Mouse (Mus musculus) MEL (cell line): ENCODE results near the gene Unc93a2.
"Not testable (repeated sequence)": the region's sequence is repeated elsewhere in the genome, so short reads cannot be mapped to it uniquely, and the experiment has no call there.

Source experiments
- CTCF ChIP-seq, 3 experiments: IDR thresholded peaks in 2 of 3; conservative IDR thresholded peaks in 1 of 3; 2 replicates each; pipeline ENCODE4 v1.5.1; 2011 to 2012; ENCODE audit warnings: low read length in 3 of 3, low read depth in 2 of 3, mild to moderate bottlenecking in 2 of 3, improper control_type of control experiment in 1 of 3, inconsistent platforms in 1 of 3, mixed read lengths in 1 of 3, moderate library complexity in 1 of 3; ENCODE audit not compliant: control insufficient read depth in 1 of 3, insufficient read depth in 1 of 3, poor library complexity in 1 of 3, severe bottlenecking in 1 of 3
- E2F4 ChIP-seq: IDR thresholded peaks from 2 replicates; pipeline ENCODE4 v1.6.1; 2011; ENCODE audit warnings: low read depth, low read length, improper control_type of control experiment, borderline replicate concordance
- EP300 ChIP-seq, 2 experiments: IDR thresholded peaks; 2 replicates each; pipeline ENCODE4 v1.6.1; 2011; ENCODE audit warnings: improper control_type of control experiment in 2 of 2, low read length in 2 of 2, low read depth in 1 of 2, mild to moderate bottlenecking in 1 of 2
- GATA1 ChIP-seq: IDR thresholded peaks from 2 replicates; pipeline ENCODE4 v1.6.1; 2011; ENCODE audit warnings: low read depth, low read length, improper control_type of control experiment
- HCFC1 ChIP-seq: IDR thresholded peaks from 2 replicates; pipeline ENCODE4 v1.6.1; 2012; ENCODE audit warnings: low read depth, mild to moderate bottlenecking, inconsistent platforms, low read length, improper control_type of control experiment, moderate library complexity
- MAX ChIP-seq: IDR thresholded peaks from 2 replicates; pipeline ENCODE4 v1.6.1; 2011; ENCODE audit warnings: low read length, improper control_type of control experiment
- POLR2A ChIP-seq, 2 experiments: IDR thresholded peaks; 2 replicates each; pipeline ENCODE4 v1.6.1; 2011 to 2012; ENCODE audit warnings: low read length in 2 of 2, mild to moderate bottlenecking in 2 of 2, control low read depth in 1 of 2, improper control_type of control experiment in 1 of 2, low read depth in 1 of 2, moderate library complexity in 1 of 2; ENCODE audit not compliant: control insufficient read depth in 1 of 2, insufficient read depth in 1 of 2, poor library complexity in 1 of 2
- USF1 ChIP-seq: IDR thresholded peaks from 2 replicates; pipeline ENCODE4 v1.6.1; 2014; ENCODE audit warnings: low read depth, mild to moderate bottlenecking, inconsistent platforms, low read length, improper control_type of control experiment, moderate library complexity

- TF ChIP-seq E2F4; POLR2A (IDR thresholded peaks at IDR 0.05; ENCODE audit: control insufficient read depth in 1 of 2, insufficient read depth in 1 of 2, low read depth in 1 of 2, low read length in 2 of 2, poor library complexity in 1 of 2); HCFC1; USF1; EP300 (IDR thresholded peaks at IDR 0.05; ENCODE audit: low read depth in 1 of 2, low read length in 2 of 2); MAX; GATA1; CTCF (IDR thresholded peaks at IDR 0.05 in 2 of 3, conservative IDR thresholded peaks at IDR 0.05 in 1 of 3; ENCODE audit: control insufficient read depth in 1 of 3, insufficient read depth in 1 of 3, low read depth in 2 of 3, low read length in 3 of 3, poor library complexity in 1 of 3, severe bottlenecking in 1 of 3): not testable (repeated sequence)
Measured at GRCm38 (mm10) chr17:7389898-7390297, 4.6 kb upstream of the Unc93a2 start.
